Mouse (Mus musculus) midbrain, embryonic 15.5 days (tissue): ENCODE results near the gene Mettl24. TPM values are rescaled to one million over a fixed set of nuclear protein-coding genes. Genes with fewer than 3 reads are reported as not detected.
"Not testable (repeated sequence)": the region's sequence is repeated elsewhere in the genome, so short reads cannot be mapped to it uniquely, and the experiment has no call there.

Source experiments
- ATAC-seq: fragments of 200-750 bp; cut with Nextera tagmentation; replicated peaks from 2 replicates; pipeline ENCODE4 v1.8.0; 2017; ENCODE audit warnings: moderate TSS enrichment
- H3K27ac ChIP-seq: fragments of 300-500 bp; sonication (generic); 2 replicates; pipeline ENCODE4 v1.5.1; 2015; ENCODE audit warnings: mild to moderate bottlenecking, inconsistent platforms
- H3K27me3 ChIP-seq: fragments of 300-500 bp; sonication (generic); replicated peaks from 2 replicates; pipeline ENCODE4 v1.6.1; 2015; ENCODE audit warnings: inconsistent platforms
- H3K36me3 ChIP-seq: fragments of 300-500 bp; sonication (generic); replicated peaks from 2 replicates; pipeline ENCODE4 v1.6.1; 2015; ENCODE audit warnings: inconsistent platforms
- H3K4me1 ChIP-seq: fragments of 300-500 bp; sonication (generic); 2 replicates; pipeline ENCODE4 v1.6.1; 2015; ENCODE audit warnings: inconsistent platforms
- H3K4me2 ChIP-seq: fragments of 300-500 bp; sonication (generic); 2 replicates; pipeline ENCODE4 v1.6.1; 2015; ENCODE audit warnings: inconsistent platforms, mild to moderate bottlenecking, moderate library complexity
- H3K4me3 ChIP-seq: fragments of 300-500 bp; sonication (generic); 2 replicates; pipeline ENCODE4 v1.5.1; 2015; ENCODE audit warnings: mild to moderate bottlenecking, inconsistent platforms
- H3K9ac ChIP-seq: fragments of 300-500 bp; sonication (generic); 2 replicates; pipeline ENCODE4 v1.6.1; 2015; ENCODE audit warnings: mild to moderate bottlenecking, inconsistent platforms
- H3K9me3 ChIP-seq: fragments of 300-500 bp; sonication (generic); 2 replicates; pipeline ENCODE4 v1.6.1; 2016; ENCODE audit warnings: inconsistent platforms
- WGBS: fragments of 180-500 bp; shearing (Covaris S2); methylation state at CpG from one replicate; pipeline ENCODE4 v1.1.7; 2015; ENCODE audit warnings: mixed read lengths; 5-methylcytosine and 5-hydroxymethylcytosine counted together
- polyA plus RNA-seq: library from polyadenylated mRNA; unstranded; fragments of >200 nt; fragmentation: Nextera tagmentation; extraction: Ambion mirVana; gene quantifications from 2 replicates; pipeline ENCODE4 v1.2.1, GENCODE M21; 2015

Mettl24 gene
- polyA plus RNA-seq, 1 experiment from 2014 or later: 0.71 TPM

DNA sequence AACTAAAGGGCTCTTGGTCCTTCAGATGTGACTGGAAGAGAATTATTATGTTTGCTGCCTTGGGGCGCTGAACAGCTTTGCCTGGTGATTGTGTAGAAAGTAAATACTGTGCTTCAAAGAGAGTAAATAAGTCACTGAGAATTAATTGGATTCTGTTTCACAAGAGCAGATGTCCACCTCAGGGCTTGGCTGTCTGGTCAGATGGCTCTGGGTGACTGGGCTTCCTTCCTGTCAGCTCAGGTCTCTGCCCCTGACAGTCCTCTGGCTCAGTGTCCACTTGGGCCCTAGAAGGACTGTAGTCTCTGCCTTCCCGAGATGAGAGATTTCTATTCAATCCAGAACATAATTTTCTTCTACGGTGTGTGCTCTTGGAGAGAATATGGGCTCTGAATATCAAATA lies 70.0 kb downstream of the Mettl24 start:
- no peaks in the 10 kb centered on the region for H3K36me3 ChIP-seq
- no peak for ATAC-seq
- no peaks in the 10 kb centered on the region for H3K9me3 ChIP-seq
- H3K4me1 ChIP-seq: peaks cover 11% of the 10 kb centered on the region
- no peaks in the 10 kb centered on the region for H3K27me3 ChIP-seq
- H3K4me3 ChIP-seq: no peak overlapping the region
- H3K9ac ChIP-seq: no peak overlapping the region
- WGBS: 55% methylated on average over 3 of the region's 3 CpGs
- no peak overlapping the region for H3K27ac ChIP-seq
- no peak overlapping the region for H3K4me2 ChIP-seq

DNA sequence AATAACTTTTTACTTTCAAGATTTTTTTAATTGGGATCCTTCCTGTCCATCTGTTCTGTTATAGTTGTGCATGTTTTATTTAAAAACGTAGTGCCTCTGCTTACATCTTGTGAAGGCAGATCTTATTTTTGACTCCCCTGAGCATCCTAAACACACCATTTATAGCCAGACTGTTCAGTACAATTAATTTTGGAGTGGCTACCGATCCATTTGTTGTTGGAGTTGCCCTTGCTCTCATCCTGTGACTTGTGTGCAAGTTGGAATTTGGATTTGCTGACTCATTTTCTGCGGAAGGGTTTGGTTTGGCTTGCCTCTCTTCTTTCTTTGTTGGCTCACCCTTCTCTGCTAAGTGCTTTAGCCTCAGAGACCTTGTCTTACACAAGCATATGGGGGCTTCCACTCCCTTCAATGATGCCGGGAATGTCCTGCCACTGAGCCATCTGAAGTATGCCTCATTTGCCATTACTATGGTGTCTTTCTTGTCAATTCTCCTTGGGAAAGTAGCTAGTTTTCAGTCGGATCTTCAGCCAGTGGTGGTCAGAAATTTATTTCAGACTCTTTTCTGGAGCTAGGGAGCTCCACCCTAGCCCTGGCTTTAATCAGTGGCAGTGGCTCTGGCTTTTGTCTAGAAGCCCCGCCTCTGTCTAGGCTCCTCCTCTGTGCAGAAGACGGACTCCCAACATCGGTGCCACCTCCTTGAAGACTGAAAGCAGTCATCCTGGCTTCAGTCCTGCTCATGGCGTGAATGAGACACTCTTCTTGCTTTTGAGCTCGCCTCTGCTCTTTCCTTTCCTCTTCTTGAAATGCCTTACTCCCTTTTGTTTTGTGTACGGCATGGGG lies 75.3 kb downstream of the Mettl24 start:
- no peak for ATAC-seq
- no peak overlapping the region for H3K27ac ChIP-seq
- WGBS: 79% methylated on average over 11 of the region's 11 CpGs

DNA sequence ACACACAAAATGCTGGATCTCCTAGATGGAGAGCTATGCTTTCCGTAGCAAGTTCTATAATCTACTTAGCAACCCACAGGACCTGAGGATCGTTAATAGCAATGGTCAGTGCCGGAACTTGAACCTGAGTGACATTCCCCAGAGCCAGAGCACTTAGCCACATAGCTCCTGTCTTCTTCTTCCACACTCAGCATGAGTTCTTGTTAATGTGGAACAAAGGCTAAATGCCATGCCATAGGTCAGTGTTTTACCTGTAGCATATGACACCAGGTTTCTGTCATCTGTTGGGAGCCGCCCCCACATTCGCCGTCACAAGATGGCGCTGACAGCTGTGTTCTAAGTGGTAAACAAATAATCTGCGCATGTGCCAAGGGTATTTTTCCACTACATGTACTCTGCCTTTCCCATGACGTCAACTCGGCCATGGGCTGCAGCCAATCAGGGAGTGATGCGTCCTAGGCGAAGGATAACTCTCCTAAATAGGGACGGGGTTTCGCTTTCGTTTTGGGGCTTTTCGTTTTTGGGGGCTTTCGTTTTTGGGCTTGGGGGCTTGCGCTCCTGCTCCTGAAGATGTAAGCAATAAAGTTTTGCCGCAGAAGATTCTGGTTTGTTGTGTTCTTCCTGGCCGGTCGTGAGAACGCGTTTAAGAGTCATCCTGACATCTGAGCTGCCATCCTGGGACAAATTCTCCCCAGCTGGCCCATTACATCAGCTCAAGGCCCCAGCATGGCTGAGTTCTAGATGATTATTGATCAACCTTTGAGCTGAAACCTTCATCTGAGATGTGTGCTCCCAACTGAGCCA lies 76.5 kb downstream of the Mettl24 start:
- not testable (repeated sequence) for H3K4me1 ChIP-seq, ATAC-seq, H3K9ac ChIP-seq, H3K27me3 ChIP-seq, H3K27ac ChIP-seq, H3K36me3 ChIP-seq, H3K4me3 ChIP-seq, H3K9me3 ChIP-seq, H3K4me2 ChIP-seq
- 97% methylated on average over 23 of the region's 23 CpGs for WGBS

More for the DNA sequence above, 75.3 kb downstream of the Mettl24 start:
- H3K36me3 ChIP-seq: no peaks in the 10 kb centered on the region
- H3K4me3 ChIP-seq: no peak overlapping the region
- H3K4me2 ChIP-seq: no peak overlapping the region
- no peak overlapping the region for H3K9ac ChIP-seq
- no peaks in the 10 kb centered on the region for H3K9me3 ChIP-seq
- H3K27me3 ChIP-seq: no peaks in the 10 kb centered on the region
- 0 out of 2 replicates have a peak, but pooled peaks cover 3% of the 10 kb centered on the region for H3K4me1 ChIP-seq

DNA sequence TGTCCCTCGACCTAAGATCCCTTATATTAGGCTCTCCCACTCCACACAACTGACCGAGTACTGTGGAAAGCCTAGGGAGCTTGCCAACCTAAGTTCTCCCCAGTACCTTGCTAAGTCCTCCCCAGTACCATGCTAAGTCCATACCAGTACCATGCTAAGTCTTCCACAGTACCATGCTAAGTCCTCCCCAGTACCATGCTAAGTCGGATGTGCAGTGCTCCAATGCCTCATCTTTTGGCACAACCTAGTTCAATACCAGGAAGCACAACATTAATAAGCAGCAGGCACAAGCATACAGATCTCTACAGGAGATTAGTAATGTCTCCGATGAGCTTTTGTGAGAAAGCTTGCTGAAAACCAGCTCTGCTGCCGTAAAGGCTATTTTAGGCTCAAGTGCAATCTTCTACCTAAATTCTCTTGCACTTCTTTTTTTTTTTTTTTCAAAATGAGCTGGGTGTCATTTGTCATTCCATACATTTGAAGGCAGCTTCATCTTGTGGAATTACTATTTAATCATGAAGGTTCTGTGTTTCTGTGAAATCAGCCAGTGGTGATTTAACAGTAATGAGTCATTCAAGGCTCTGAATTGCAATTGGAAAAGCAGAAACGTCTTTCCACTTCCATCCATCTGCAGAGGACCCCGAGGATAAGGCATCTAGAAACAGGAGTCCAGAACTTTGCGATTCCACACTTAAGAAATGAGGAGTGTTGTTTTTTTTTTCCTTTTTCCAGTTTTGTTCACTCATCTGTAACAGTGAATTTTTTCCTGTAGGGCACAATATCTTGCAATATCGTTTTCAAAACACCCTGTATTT lies 77.3 kb downstream of the Mettl24 start:
- ATAC-seq: no peak; the same call in 1 of the 2 replicates
- H3K9ac ChIP-seq: no peak overlapping the region
- WGBS: 88% methylated on average over 9 of the region's 9 CpGs
- H3K27ac ChIP-seq: no peak overlapping the region
- H3K36me3 ChIP-seq: no peaks in the 10 kb centered on the region
- no peak overlapping the region for H3K4me2 ChIP-seq
- H3K4me1 ChIP-seq: 0 out of 2 replicates have a peak, but pooled peaks cover 3% of the 10 kb centered on the region
- no peaks in the 10 kb centered on the region for H3K27me3 ChIP-seq
- H3K4me3 ChIP-seq: no peak overlapping the region
- H3K9me3 ChIP-seq: no peaks in the 10 kb centered on the region

DNA sequence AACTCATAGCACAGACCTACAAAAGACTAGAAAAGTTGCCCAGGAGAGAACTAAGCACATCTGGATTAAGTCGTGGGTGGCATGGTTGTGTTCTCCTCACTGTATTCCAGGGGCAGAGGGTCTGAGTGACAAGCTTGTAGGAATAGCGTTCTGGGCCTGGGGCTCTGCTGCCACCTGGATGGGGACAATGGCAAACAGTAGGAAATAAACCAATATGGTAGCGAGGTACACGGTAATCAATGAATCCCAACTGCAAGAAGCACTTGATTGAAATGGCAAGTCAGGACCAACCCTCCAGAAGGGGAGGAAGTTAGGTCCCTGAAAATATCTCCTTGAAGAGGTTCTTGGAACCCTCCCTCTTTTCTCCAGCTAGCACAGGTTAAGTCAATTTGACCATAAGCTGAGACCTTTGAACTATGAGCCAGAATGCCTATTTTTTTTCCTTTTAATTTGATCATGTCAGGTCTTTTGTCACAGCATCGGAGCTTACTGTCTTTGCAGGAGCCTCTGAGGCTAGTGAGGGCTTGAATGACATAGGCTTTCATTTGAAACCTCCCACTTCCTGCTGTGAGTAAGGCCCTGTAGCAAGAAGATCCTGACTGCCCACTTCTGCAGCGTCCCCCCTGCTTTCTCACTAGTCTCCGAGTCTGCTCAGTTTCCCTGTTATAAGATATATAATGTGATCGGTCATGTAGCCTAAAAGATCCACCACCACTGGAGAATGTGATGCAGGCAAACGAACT lies 78.1 kb downstream of the Mettl24 start:
- Histone ChIP-seq H3K27me3 (no peaks in the 10 kb centered on the region), H3K36me3 (no peaks in the 10 kb centered on the region), H3K4me2 (no peak overlapping the region), H3K9ac (no peak overlapping the region), H3K4me1 (0 out of 2 replicates have a peak, but pooled peaks cover 3% of the 10 kb centered on the region), H3K27ac (no peak overlapping the region), H3K4me3 (no peak overlapping the region), H3K9me3 (no peaks in the 10 kb centered on the region)
- no peak for ATAC-seq
- 67% methylated on average over 9 of the region's 9 CpGs for WGBS

DNA sequence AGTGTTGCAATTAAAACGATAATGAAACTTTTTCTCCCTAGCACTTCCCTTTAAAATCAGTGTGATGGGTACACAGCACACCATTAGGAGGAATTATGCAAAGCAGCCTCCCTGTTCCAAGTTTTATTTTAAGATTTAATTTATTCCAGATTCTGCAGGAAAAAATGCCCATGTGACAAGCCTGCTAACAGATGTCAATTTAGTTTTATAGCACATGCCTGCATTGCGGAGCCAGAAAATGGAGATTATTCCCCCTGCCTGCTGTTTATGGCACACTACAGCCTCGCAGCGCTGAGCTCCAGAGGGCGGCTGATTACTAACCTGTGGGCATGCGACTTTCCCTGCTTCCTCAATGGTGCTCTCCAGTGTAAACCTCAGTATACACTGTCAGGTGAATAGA lies 79.5 kb downstream of the Mettl24 start:
- Histone ChIP-seq H3K4me1 (0 out of 2 replicates have a peak, but pooled peaks cover 3% of the 10 kb centered on the region), H3K27me3 (no peaks in the 10 kb centered on the region), H3K27ac (no peak overlapping the region), H3K4me2 (no peak overlapping the region), H3K9me3 (no peaks in the 10 kb centered on the region), H3K4me3 (no peak overlapping the region), H3K36me3 (no peaks in the 10 kb centered on the region), H3K9ac (no peak overlapping the region)
- 0 out of 2 replicates have a peak, but pooled peaks have one; percentile 56 for ATAC-seq
- 40% methylated on average over 6 of the region's 6 CpGs for WGBS

DNA sequence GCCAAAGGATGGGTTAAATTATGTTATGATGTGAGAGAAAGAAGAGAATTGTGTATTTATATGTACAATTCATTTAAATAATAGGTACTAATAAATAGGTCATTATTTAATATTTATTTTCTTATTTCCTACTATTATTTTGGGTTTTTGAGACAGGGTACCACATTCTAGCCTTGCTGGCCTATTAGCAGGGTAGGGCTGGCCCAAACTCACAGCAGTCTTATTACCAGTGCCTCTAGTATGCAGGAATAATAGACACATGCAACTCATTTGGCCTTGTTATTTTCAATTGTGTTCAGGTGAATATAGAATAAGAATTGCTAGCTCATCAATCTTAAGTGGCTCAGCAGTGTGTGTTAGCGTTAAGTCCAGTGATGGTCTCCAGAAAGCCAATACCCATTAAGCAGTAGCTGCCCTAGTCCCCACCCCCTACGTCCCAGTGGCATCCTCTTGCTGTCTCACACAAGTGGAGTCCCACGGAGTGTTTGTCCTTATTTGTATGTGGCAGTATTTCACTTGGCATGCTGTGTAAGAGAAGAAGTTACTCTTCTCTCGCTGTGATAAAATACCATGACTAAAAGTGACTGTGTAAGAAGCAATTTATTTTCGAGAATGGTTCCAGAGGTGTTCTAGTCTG lies 80.1 kb downstream of the Mettl24 start:
- Histone ChIP-seq H3K27me3 (no peaks in the 10 kb centered on the region), H3K27ac (no peak overlapping the region), H3K36me3 (no peaks in the 10 kb centered on the region), H3K9ac (no peak overlapping the region), H3K4me1 (0 out of 2 replicates have a peak, but pooled peaks cover 3% of the 10 kb centered on the region), H3K4me3 (no peak overlapping the region), H3K9me3 (no peaks in the 10 kb centered on the region), H3K4me2 (no peak overlapping the region)
- WGBS: 77% methylated on average over 5 of the region's 5 CpGs
- ATAC-seq: no peak

DNA sequence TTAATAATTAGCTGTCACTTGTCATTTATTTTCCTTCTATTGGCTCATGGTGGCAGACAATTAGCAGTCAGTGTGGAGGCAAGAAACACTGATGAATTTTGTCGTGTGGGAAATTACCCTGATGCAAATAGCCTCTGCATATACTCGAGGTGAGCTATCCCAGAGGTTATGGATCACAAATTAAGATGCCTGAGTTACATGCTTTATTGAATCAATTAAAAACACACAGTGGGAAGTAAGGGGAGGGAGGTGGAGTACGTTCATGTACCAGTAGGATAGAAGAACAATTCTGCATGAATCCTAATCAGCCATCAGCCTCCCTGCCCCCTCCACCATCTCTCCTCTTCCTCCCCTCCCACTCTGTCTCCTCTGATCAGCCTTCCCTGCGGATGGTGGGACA lies 89.2 kb downstream of the Mettl24 start:
- Histone ChIP-seq H3K9me3 (no peaks in the 10 kb centered on the region), H3K4me1 (peaks cover 12% of the 10 kb centered on the region), H3K27ac (no peak overlapping the region), H3K9ac (no peak overlapping the region), H3K27me3 (no peaks in the 10 kb centered on the region), H3K4me2 (no peak overlapping the region), H3K4me3 (no peak overlapping the region), H3K36me3 (no peaks in the 10 kb centered on the region)
- WGBS: 28% methylated on average over 4 of the region's 4 CpGs
- ATAC-seq: peak; percentile 71

DNA sequence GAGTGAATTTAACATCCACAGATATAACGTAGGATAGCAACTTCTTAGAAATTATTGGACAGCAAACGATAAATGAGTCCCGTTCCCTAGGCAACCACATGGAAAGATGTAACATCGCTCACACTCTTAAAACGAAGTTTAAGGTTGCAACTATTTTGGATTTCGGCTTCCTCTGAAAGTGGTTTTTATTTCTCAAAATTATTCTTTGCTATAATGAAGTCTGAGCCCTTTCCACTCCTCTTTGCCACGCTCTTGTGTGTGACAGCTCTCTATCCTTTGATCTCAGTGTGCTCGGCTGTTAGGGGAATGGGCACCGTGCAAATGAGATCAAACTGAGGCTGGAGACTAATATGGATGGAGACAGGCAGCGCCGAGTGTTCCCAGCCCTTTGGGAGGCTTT lies 92.1 kb downstream of the Mettl24 start:
- no peaks in the 10 kb centered on the region for H3K9me3 ChIP-seq
- peak overlapping the region; percentile 40; the same call in 1 of the 2 replicates for H3K27ac ChIP-seq
- no peak overlapping the region for H3K4me3 ChIP-seq
- peak; percentile 85; the same call in 1 of the 2 replicates for ATAC-seq
- peaks cover 12% of the 10 kb centered on the region for H3K4me1 ChIP-seq
- WGBS: 28% methylated on average over 11 of the region's 11 CpGs
- H3K4me2 ChIP-seq: 0 out of 2 replicates have a peak overlapping the region, but pooled peaks have one; percentile 8
- no peaks in the 10 kb centered on the region for H3K27me3 ChIP-seq
- H3K9ac ChIP-seq: no peak overlapping the region
- H3K36me3 ChIP-seq: no peaks in the 10 kb centered on the region

DNA sequence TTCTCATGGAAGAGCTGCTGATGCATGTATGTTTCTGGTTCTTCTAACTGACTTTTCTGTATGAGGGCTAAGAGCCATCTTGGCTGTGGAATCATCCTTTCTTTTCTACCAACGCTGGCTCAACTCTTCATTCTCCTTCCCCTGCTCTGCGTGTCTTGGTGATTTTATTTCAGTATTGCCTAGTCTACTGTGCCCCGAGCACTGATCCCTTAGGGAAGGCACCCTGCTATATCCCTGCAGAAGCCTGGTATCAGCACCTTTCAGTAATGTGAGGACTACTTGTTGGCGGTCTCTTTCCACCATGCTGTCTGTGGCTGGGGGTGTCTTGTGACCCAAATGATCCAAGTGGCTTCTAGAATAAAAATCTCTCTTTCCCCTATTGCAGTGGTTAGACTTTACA lies 92.6 kb downstream of the Mettl24 start:
- H3K9ac ChIP-seq: no peak overlapping the region
- 0 out of 2 replicates have a peak overlapping the region, but pooled peaks have one; percentile 8 for H3K4me2 ChIP-seq
- peak overlapping the region; percentile 40; the same call in 1 of the 2 replicates for H3K27ac ChIP-seq
- H3K4me1 ChIP-seq: peaks cover 12% of the 10 kb centered on the region
- ATAC-seq: 0 out of 2 replicates have a peak, but pooled peaks have one; percentile 37
- H3K4me3 ChIP-seq: no peak overlapping the region
- no peaks in the 10 kb centered on the region for H3K9me3 ChIP-seq
- H3K36me3 ChIP-seq: no peaks in the 10 kb centered on the region
- WGBS: 60% methylated on average over 4 of the region's 4 CpGs
- H3K27me3 ChIP-seq: no peaks in the 10 kb centered on the region

DNA sequence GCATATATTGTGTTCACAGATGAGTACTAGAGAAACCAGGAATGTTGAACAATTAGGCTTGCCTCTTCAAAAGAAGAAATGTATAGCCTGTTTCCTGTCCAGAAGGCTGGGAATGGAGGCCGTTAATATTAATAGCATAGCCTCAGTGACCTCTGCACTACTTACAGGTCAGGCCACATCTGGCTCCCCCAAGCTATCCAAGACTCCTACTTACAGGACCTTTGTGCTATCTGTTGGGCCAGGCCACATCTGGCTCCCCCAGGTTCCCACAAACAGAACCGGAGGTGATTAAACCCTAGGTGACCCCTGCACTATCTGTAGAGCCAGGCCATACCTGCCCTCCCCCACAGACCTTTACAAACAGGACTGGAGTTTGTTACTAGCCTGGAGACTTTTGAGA lies 94.1 kb downstream of the Mettl24 start:
- Histone ChIP-seq H3K4me3 (no peak overlapping the region), H3K27me3 (no peaks in the 10 kb centered on the region), H3K4me1 (peaks cover 12% of the 10 kb centered on the region), H3K36me3 (no peaks in the 10 kb centered on the region), H3K9ac (no peak overlapping the region), H3K9me3 (no peaks in the 10 kb centered on the region), H3K27ac (no peak overlapping the region), H3K4me2 (no peak overlapping the region)
- no peak for ATAC-seq
- 78% methylated on average over 2 of the region's 2 CpGs for WGBS
